Mouse (Mus musculus): ENCODE results near the gene Pglyrp2. TPM values are rescaled to one million over a fixed set of nuclear protein-coding genes. Genes with fewer than 3 reads are reported as not detected.

Gene Pglyrp2
- polyA plus RNA-seq, 1 experiment from 2014 or later, result 0.45 TPM

DNA sequence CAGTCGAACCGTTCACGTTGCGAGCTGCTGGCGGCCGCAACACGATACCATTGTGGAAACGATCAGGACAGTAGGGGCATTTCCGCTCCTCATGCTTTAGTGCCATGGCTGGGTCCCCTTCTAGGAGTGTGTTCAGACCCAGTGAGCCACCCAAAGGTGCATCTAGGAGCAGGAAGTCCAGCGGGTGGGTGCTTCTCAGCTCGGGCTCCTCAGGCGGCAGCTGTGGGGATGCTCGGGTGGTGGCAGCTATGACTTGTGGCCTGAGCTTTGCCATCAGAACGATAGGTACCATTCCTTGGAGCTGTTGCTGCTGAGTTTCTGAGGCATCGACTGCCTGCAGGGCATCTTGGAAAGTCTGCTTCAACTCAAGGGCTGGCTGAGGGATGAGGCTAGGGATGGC is 47.5 kb downstream of the Pglyrp2 start:
- H3K4me2 ChIP-seq, result no peak overlapping the region
- no peaks in the 10 kb centered on the region for H3K27me3 ChIP-seq (replicated peaks)
- no peaks in the 10 kb centered on the region for H3K4me1 ChIP-seq
- 84% methylated on average over 15 of the region's 15 CpGs for WGBS
- 0 out of 2 replicates have a peak overlapping the region, but pooled peaks have one; percentile 16 for H3K27ac ChIP-seq
- H3K4me3 ChIP-seq (replicated peaks), result no peak overlapping the region
- no peak overlapping the region for H3K9ac ChIP-seq
- H3K36me3 ChIP-seq, result peaks cover 14% of the 10 kb centered on the region; the same call in 1 of the 2 replicates
- ATAC-seq (ENCODE audit: insufficient read depth, low FRiP score, low read depth), result peak; percentile 27; the same call in 1 of the 2 replicates
- H3K9me3 ChIP-seq, result no peaks in the 10 kb centered on the region

DNA sequence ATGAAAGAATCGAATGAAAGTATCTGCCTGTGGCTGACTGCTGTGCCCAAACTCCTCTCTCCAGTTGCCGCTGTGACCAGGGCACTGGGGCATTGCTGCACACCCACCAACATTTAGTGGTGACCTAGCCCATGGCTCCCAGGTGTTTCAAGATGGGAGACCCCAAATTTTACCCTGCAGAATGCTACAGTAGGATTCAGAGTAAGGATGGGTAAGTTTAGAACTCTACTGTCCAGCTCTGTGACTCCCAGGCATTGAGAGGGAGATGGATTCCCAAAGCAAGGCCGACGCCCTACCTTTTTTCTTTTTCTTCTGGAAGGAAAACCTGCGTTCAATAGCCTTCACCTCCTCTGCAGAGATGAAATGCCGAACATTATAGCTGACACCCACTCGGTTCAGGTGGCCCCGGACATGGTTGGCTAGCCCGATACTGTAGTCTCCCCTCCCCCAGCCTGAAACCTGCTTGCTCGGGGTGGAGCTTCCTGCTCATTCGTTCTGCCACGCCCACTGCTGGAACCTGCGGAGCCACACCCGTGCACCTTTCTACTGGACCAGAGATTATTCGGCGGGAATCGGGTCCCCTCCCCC is 54.9 kb downstream of the Pglyrp2 start:
- 0 out of 2 replicates have a peak, but pooled peaks cover 3% of the 10 kb centered on the region for H3K36me3 ChIP-seq
- ATAC-seq (ENCODE audit: insufficient read depth, low FRiP score, low read depth), result peak; percentile 73
- 17% methylated on average over 12 of the region's 17 CpGs for WGBS
- H3K9me3 ChIP-seq, result no peaks in the 10 kb centered on the region
- peak overlapping the region; percentile 38 for H3K4me3 ChIP-seq (replicated peaks)
- H3K4me2 ChIP-seq, result peak overlapping the region; percentile 44
- no peak overlapping the region for H3K9ac ChIP-seq
- H3K27ac ChIP-seq, result peak overlapping the region; percentile 63
- H3K27me3 ChIP-seq (replicated peaks), result no peaks in the 10 kb centered on the region
- H3K4me1 ChIP-seq, result peaks cover 5% of the 10 kb centered on the region; the same call in 1 of the 2 replicates

DNA sequence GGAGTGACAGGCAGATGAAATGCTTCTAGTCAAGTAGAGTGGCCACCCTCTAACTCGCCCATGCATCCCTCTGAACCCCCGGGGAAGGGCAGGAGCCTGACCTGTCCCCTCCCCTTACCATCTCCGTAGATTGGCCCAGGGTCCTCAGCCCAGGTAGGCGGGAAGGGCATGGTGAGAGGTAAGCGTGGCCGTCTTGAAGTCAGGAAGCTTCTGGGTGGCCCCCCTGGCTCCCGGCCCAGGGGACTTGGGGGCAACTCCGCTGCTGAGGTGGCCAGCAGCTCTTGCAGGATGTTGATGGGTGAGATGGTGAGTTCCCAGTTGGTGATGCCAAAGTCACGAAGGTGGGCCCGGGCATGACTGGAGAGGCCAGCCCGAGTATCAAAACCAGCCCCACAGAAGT is 56.3 kb downstream of the Pglyrp2 start:
- no peak overlapping the region for H3K4me3 ChIP-seq (replicated peaks)
- H3K4me2 ChIP-seq, result no peak overlapping the region
- no peaks in the 10 kb centered on the region for H3K9me3 ChIP-seq
- H3K36me3 ChIP-seq, result 0 out of 2 replicates have a peak, but pooled peaks cover 3% of the 10 kb centered on the region
- 87% methylated on average over 11 of the region's 11 CpGs for WGBS
- H3K9ac ChIP-seq, result no peak overlapping the region
- no peaks in the 10 kb centered on the region for H3K27me3 ChIP-seq (replicated peaks)
- peaks cover 12% of the 10 kb centered on the region for H3K4me1 ChIP-seq
- no peak overlapping the region for H3K27ac ChIP-seq
- no peak for ATAC-seq (ENCODE audit: insufficient read depth, low FRiP score, low read depth)

DNA sequence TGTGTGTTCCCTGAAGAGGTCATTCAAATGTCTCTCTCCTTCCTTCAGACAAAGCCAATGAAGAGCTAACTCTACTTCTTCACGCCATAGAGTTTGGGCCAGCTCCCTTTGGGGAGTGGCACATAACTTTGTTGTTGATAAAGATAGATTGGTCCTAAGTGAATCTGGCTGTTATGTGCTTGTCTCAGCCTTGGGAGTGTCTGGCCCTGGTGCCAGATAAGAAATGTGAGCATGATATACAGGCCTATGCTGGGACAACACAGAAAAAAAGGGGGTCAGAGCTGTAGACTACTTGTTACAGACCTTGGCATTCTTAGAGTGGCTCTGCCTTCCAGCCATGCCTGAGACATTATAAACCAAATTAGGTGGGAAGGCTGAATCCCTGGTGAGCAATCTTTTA is 58.7 kb downstream of the Pglyrp2 start:
- no peak overlapping the region for H3K4me3 ChIP-seq (replicated peaks)
- peaks cover 14% of the 10 kb centered on the region for H3K36me3 ChIP-seq
- H3K4me2 ChIP-seq, result no peak overlapping the region
- no peaks in the 10 kb centered on the region for H3K27me3 ChIP-seq (replicated peaks)
- no peak overlapping the region for H3K9ac ChIP-seq
- H3K27ac ChIP-seq, result 0 out of 2 replicates have a peak overlapping the region, but pooled peaks have one; percentile 73
- no peak for ATAC-seq (ENCODE audit: insufficient read depth, low FRiP score, low read depth)
- peaks cover 22% of the 10 kb centered on the region for H3K4me1 ChIP-seq
- WGBS, result 60% methylated on average over 1 of the region's 1 CpGs
- H3K9me3 ChIP-seq, result no peaks in the 10 kb centered on the region

DNA sequence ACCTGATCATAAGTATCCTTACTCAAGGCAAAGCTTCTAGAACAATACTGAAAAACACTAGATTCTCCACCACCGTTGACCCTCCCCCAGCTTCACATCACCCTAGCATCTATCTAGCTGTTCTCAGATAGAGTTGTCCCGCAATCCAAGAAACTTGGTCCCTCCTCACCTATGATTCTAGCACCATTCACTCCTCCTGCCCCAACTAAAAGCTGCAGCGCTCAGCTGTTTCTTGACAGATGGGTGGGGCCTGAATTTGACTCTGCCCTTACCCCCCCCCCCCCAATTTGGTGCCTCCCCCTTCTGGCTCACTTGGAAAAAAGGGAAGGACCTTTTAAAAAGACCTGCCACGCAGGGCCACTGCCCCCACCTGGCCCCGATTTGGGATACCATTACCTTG is 59.1 kb downstream of the Pglyrp2 start:
- no peak overlapping the region for H3K9ac ChIP-seq
- WGBS, result 52% methylated on average over 5 of the region's 5 CpGs
- H3K27me3 ChIP-seq (replicated peaks), result no peaks in the 10 kb centered on the region
- peak overlapping the region; percentile 94 for H3K4me3 ChIP-seq (replicated peaks)
- ATAC-seq (ENCODE audit: insufficient read depth, low FRiP score, low read depth), result no peak
- no peaks in the 10 kb centered on the region for H3K9me3 ChIP-seq
- H3K36me3 ChIP-seq, result peaks cover 19% of the 10 kb centered on the region
- peak overlapping the region; percentile 73 for H3K27ac ChIP-seq
- H3K4me1 ChIP-seq, result peaks cover 22% of the 10 kb centered on the region
- peak overlapping the region; percentile 58 for H3K4me2 ChIP-seq

DNA sequence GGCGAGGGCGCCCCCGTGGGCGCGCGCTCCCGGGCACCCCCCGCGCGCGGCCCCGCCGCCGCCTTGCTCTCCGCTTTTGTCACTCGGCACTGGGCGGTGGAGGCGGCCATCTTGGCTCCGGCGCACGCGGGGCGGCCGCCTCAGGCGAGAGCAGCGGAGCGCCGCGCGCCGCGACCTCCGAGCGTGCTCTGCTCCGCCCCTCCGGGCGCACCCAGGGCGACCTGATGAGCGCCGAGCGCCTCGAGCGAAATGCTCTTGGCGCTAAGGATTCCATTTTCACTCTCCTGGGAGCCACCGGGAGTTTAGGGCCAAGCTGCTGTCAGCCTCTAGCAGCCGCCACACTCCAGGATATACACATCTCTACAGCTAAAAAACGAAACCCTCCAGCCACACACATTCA is 59.6 kb downstream of the Pglyrp2 start:
- under 1% methylated on average over 46 of the region's 47 CpGs for WGBS
- no peaks in the 10 kb centered on the region for H3K9me3 ChIP-seq
- H3K4me1 ChIP-seq, result peaks cover 22% of the 10 kb centered on the region
- peak overlapping the region; percentile 73 for H3K27ac ChIP-seq
- peak overlapping the region; percentile 62 for H3K4me2 ChIP-seq
- H3K27me3 ChIP-seq (replicated peaks), result no peaks in the 10 kb centered on the region
- peak overlapping the region; percentile 94 for H3K4me3 ChIP-seq (replicated peaks)
- ATAC-seq (ENCODE audit: insufficient read depth, low FRiP score, low read depth), result peak; percentile 93
- peak overlapping the region; percentile 97 for H3K9ac ChIP-seq
- H3K36me3 ChIP-seq, result peaks cover 23% of the 10 kb centered on the region

DNA sequence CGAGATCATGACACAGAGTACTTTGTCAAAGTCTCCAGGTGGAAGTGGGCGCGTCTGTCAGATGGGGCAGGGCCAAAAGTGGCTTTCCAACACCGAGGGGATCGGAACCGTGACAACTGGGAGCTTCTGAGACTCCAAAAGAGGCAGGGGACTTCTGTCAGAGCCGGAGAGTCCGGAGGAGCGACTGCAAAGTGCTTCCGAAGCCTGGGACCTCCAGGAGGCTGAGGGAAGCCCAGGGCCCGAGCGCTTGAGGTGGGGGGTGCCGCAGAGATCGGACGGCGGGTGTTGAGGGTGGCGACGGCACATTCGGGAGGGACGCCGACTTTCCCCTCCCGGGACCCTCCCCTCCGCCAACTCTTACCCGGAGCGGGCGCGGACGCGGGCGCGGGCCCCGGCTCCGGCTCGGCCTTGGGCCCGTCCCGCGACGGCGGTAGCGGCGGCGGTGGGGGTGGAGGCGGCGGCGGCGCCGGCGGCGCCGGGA is 60.1 kb downstream of the Pglyrp2 start:
- Histone ChIP-seq H3K4me2 (peak overlapping the region; percentile 62), H3K9me3 (no peaks in the 10 kb centered on the region), H3K4me1 (peaks cover 22% of the 10 kb centered on the region), H3K9ac (peak overlapping the region; percentile 97), H3K4me3 (replicated peaks) (peak overlapping the region; percentile 94), H3K36me3 (peaks cover 27% of the 10 kb centered on the region), H3K27ac (peak overlapping the region; percentile 63; the same call in 1 of the 2 replicates), H3K27me3 (replicated peaks) (no peaks in the 10 kb centered on the region)
- ATAC-seq (ENCODE audit: insufficient read depth, low FRiP score, low read depth), result peak; percentile 15; the same call in 1 of the 2 replicates
- WGBS, result under 1% methylated on average over 43 of the region's 50 CpGs

DNA sequence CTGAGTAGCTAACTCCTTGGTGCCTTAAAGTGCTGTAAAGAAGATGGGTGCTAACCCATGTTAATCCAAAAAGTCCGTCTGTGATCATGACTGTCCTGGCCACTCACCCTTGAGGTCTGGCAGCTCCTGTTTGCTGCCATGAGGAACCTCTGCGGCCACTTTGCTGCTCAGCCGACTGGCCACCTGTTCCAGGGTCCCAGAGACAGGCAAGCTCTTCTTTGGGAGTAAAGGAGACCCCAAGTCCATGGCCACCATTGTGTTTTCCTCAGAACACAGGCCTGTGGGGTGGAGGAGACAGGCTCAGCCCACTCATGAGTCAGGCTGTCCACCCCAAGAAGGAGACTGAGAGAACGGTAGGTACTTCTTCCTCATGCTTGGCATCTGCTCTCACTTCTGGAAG is 61.3 kb downstream of the Pglyrp2 start:
- no peaks in the 10 kb centered on the region for H3K27me3 ChIP-seq (replicated peaks)

More for the DNA sequence above, 61.3 kb downstream of the Pglyrp2 start:
- Histone ChIP-seq H3K4me2 (peak overlapping the region; percentile 62), H3K27ac (no peak overlapping the region), H3K4me1 (peaks cover 22% of the 10 kb centered on the region), H3K36me3 (peaks cover 39% of the 10 kb centered on the region), H3K9ac (no peak overlapping the region), H3K4me3 (replicated peaks) (peak overlapping the region; percentile 94; the same call in 1 of the 2 replicates), H3K9me3 (no peaks in the 10 kb centered on the region)
- WGBS, result 84% methylated on average over 4 of the region's 4 CpGs
- ATAC-seq (ENCODE audit: insufficient read depth, low FRiP score, low read depth), result no peak

Small RNA genes lying within 50 kb of the gene (microRNA-seq; reads per million reads assigned to microRNA genes)
- gene Gm22201, result not detected

Other genes starting within 250 kb of the Pglyrp2 start
- gene Ephx3, start 234.6 kb downstream of the Pglyrp2 start, polyA plus RNA-seq (2015; fragmentation: Nextera tagmentation; extraction: Ambion mirVana), result 1.5 and 5.0 TPM in 2 replicates
- 68.8 and 79.5 TPM in 2 replicates for gene Brd4, start 139.4 kb downstream of the Pglyrp2 start, polyA plus RNA-seq (2015; fragmentation: Nextera tagmentation; extraction: Ambion mirVana)
- gene Akap8, start 102.9 kb downstream of the Pglyrp2 start, polyA plus RNA-seq (2015; fragmentation: Nextera tagmentation; extraction: Ambion mirVana), result 86.1 and 98.3 TPM in 2 replicates
- 83.5 and 91.1 TPM in 2 replicates for gene Akap8l, start 73.6 kb downstream of the Pglyrp2 start, polyA plus RNA-seq (2015; fragmentation: Nextera tagmentation; extraction: Ambion mirVana)
- 26.2 and 31.2 TPM in 2 replicates for gene Wiz, start 34.7 kb downstream of the Pglyrp2 start, polyA plus RNA-seq (2015; fragmentation: Nextera tagmentation; extraction: Ambion mirVana)
- gene Rasal3, start 20.6 kb downstream of the Pglyrp2 start, polyA plus RNA-seq (2015; fragmentation: Nextera tagmentation; extraction: Ambion mirVana), result 2.1 TPM in 2 replicates
- gene Cyp4f39, start 28.6 kb upstream of the Pglyrp2 start, polyA plus RNA-seq (2015; fragmentation: Nextera tagmentation; extraction: Ambion mirVana), result 5.2 and 8.9 TPM in 2 replicates
- 6.5 and 7.4 TPM in 2 replicates for gene Cyp4f17, start 81.9 kb upstream of the Pglyrp2 start, polyA plus RNA-seq (2015; fragmentation: Nextera tagmentation; extraction: Ambion mirVana)
- 24.6 and 26.6 TPM in 2 replicates for gene Cyp4f16, start 112.4 kb upstream of the Pglyrp2 start, polyA plus RNA-seq (2015; fragmentation: Nextera tagmentation; extraction: Ambion mirVana)
- gene Cyp4f37, start 197.1 kb upstream of the Pglyrp2 start, polyA plus RNA-seq (2015; fragmentation: Nextera tagmentation; extraction: Ambion mirVana), result not detected in 2 replicates
- gene Cyp4f40, start 234.7 kb upstream of the Pglyrp2 start, polyA plus RNA-seq (2015; fragmentation: Nextera tagmentation; extraction: Ambion mirVana), result 2.9 and 3.6 TPM in 2 replicates